Mouse (Mus musculus): Measurements from ENCODE around the gene Tecpr1. TPM values are rescaled to one million over a fixed set of nuclear protein-coding genes. Genes with fewer than 3 reads are reported as not detected.

Tecpr1 gene
- total RNA-seq (2021), result 10 to 100 TPM; 27.1 to 27.3 TPM
- long read RNA-seq, experiment 1, full-length matches to known transcripts, result 23 of 37 reads
- long read RNA-seq, experiment 1, partial matches to known transcripts, result 8 of 37 reads
- long read RNA-seq, experiment 1, other reads (novel, unspliced or antisense), result 6 of 37 reads
- long read RNA-seq, experiment 2, full-length matches to known transcripts, result 7 of 14 reads
- long read RNA-seq, experiment 2, partial matches to known transcripts, result 2 of 14 reads
- long read RNA-seq, experiment 2, other reads (novel, unspliced or antisense), result 5 of 14 reads

- peak; percentile 95 to 98 for DNase-seq
Measured at GRCm38 (mm10) chr5:144223503-144223862, at the start of gene Tecpr1. Gene Tecpr1 (minus strand): TSS chr5:144223615.

- DNase-seq, result no peak
Measured at GRCm38 (mm10) chr5:144271772-144272171, 48.4 kb upstream of the Tecpr1 start.

DNA sequence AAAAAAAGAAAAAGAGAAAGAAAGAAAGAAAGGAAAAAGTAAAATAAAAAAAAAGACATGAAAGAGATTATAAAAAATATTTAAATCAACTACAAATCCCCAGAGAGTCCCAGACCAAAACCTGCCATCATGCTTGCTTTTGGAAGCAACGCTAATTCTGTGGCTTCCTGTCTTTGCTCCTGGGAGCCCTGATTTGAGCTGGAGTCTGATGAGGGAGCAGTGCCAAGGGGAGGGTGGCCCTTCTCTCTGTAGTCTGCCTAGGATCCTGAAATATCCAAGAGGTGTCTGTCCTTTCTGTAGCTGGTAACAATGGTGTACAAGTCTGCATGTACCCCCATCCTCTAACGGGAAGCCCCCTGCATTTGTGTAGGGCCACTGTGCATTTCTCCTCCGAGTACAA, 47.7 kb upstream of the Tecpr1 start:
- DNase-seq, result peak; percentile 44 to 55

DNA sequence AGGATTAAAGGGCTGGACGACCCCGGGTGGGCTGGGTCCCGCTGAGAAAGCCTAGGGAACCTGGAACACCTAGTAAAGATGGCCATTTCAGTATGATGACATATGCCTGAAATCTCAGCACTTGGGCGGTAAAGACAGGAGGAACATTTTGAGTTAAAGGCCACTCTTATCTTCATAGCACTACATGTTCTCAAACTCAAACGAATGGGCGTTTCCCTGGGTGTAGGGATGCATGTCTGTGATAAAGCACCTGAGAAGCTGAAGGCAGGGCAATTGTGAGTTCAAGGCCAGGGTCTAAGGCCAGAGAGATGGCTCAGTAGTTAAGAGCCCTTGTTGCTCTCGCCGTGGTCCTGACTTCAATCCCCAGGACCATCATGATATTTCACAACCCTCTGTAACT, 47.0 kb upstream of the Tecpr1 start:
- DNase-seq, result no peak

GRCm38 (mm10) chr5:144269926-144270325, 46.5 kb upstream of the Tecpr1 start:
- no peak for DNase-seq

GRCm38 (mm10) chr5:144267535-144268241, 44.3 kb upstream of the Tecpr1 start:
- DNase-seq, result peak; percentile 74 to 77

GRCm38 (mm10) chr5:144263496-144263895, 40.1 kb upstream of the Tecpr1 start:
- DNase-seq, result no peak

DNA sequence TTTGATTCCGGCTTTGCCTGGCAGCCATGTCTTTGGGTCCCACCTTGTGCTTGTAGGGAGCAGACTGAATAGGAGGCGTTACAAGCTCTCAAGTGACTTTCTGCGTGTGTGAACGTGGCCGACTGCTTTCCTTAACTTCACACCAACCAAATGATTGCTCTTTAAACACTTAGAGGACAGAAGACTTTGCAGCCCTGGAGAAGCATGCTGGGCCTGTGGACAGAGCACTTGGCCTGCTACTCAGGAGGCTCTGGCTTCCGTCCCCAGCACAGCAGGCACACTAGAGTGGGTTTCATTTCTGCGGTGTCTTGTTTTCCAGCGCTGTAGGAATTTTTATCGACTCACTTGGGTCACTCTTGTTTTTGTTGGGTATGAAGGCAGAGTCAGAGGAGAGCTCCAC, 39.7 kb upstream of the Tecpr1 start:
- no peak for DNase-seq

- no peak for DNase-seq
Measured at GRCm38 (mm10) chr5:144261829-144262228, 38.4 kb upstream of the Tecpr1 start.

- DNase-seq, result no peak
Measured at GRCm38 (mm10) chr5:144261309-144261708, 37.9 kb upstream of the Tecpr1 start.

DNA sequence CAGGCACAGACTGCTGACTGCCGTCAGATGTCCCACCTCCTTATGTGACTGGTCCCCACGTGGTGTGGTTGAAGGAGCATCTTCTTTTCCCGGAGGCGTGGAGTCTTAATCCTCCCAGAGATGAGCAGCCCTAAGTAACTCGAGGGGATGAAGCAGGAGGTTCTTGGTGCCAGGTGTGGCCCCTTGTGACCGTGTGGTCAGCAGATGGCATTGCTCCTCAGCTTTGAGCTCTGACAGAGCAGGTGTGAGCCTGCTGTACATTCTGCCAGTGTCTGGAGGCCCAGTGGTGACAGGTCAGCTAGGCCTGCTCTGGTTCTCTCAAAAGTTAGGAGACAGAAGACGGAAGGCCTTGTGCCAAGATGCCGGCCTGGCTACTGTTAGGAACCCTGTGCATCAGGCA, 37.0 kb upstream of the Tecpr1 start:
- no peak for DNase-seq

DNA sequence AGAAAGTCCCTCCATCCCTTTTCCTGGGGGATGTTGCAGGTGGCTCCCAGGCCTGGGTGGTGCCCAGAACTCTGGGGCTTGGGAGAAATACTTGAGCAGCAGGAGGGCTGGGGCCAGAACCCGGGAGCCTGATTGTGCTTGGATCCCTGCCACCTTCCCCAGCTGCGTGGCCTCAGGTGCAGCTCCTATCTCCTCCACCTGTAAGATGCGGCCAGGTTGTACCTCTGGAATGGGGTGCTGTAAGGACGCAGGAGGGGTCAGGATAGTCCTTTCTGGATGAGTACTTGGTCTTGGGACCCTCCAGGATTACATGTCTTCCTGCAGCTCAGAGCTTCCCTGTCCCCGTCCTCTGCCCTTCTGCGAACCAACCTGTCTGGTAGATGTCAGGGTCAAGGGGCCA, 35.8 kb upstream of the Tecpr1 start:
- DNase-seq, result no peak

- DNase-seq, result no peak
Measured at GRCm38 (mm10) chr5:144258687-144259086, 35.3 kb upstream of the Tecpr1 start.

DNA sequence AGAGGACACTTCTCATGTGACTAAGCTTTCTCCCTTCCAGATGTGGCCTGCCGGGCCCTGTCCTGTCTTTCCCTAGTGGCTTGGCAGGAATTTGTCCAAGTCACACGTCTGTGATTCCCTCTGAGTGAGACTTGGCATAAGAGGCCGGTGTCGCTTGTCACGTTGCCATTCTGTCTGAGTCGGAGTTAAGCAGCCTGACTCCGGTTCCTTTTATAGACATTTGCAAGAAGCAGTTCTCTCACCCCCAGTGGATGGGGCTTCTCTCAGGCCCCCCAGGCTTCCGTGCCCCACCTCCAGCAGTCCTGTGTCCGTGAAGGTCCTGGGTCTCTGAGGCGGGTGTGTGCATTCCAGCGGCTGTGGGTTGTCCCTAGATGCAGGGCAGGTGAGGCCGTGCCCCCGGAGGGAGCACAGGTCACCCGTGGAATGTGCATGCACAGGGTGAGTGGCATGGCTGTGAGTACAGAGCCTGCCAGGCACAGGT, 34.8 kb upstream of the Tecpr1 start:
- DNase-seq, result peak; percentile 88 to 90

- no peak for DNase-seq
Measured at GRCm38 (mm10) chr5:144257451-144258110, 34.2 kb upstream of the Tecpr1 start.

GRCm38 (mm10) chr5:144256888-144257287, 33.5 kb upstream of the Tecpr1 start:
- no peak for DNase-seq

GRCm38 (mm10) chr5:144256541-144256870, 33.1 kb upstream of the Tecpr1 start:
- DNase-seq, result no peak

DNA sequence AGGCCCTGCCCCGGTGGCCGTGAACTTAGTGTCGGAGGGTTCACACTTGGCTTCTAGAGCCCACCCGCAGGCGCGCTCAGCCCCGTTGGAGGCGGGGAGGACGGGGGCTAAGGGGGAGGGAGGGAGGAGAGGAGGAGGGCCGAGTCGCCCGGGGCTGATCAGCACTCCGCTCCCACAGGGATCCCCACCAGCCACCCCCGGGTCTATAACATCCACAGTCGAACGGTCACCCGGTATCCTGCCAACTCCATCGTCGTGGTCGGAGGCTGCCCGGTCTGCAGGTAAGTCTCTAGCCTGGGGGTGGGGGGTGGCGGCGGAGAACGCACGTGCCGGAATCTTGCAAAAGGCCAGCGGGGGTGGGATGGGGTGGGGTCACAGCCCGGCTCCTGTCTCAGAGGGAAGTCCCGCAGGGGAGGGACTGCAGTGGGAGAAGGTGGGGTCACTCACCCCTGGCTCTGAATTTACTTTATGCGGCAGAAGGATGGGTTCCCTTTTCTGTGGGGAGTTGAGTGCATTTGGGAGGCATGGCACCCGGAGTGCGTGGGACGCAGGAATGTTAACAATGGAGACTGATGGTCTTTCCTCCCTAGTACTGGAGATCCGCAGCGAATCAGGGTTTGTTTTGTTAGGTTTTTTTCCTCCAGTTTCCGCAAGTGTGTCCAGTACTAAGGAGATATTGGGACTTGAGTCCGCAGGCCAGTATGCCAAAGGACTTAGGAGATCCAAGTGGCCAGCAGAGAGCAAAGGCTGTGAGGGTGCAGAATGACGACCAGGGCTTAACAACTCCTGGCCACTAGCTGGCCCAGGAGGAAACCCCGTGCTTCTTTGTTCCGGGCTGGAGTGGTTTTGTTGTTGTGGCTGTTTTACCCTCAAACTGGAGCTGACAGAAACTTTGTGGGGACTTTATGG, 32.5 kb upstream of the Tecpr1 start:
- DNase-seq, result peak; percentile 78 to 81

GRCm38 (mm10) chr5:144254811-144255631, 31.6 kb upstream of the Tecpr1 start:
- peak; percentile 87 to 93 for DNase-seq

DNA sequence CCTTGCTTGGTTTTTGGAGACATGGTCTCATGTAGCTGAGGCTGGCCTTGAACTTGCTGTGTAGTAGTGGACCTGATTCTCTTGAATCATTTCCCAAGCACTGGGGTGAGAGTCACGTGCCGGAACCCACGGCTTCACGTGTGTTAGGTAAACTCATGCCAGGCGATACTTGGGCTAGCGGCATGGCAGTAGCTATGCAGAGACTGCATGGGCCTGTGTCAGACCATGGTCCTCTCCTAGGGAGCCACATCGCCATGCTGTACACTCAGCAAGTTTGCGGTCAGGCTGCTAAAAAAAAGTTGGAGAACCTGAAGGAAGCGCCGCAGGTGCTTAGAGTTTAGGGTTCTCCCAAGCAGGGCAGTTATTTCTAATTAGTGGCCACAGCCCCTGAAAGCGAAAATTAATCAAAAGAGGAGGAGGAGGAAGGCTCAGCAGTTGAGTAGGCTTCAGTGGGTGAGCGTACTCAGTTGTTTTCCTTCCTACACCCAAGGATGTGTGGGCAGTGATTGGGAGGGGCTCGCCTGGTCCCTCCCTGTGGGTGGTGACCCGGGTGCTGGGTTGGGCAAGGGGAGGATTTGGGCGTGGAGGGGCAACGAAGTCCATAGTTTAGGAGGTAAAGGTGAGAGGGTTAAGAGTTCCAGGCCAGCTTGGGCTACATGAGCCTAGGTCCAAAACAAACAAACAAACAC, 30.9 kb upstream of the Tecpr1 start:
- peak; percentile 83 to 89 for DNase-seq

DNA sequence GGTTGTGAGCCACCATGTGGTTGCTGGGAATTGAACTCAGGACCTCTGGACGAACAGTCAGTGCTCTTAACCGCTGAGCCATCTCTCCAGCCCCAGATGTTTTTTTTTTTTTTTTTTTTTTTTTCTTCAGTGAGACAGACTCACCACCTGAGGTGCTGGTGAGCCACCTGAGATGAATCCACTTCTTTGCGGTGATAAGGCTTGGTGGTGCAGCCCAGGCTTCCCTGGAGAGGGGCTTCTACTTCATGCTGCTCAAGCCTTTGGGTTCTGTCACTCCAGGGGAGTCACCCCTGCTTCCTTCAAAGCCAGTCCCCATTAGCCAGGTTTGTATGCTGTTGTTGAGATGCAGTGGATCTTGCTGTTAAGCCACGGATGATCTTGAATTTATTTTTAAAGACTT, 29.8 kb upstream of the Tecpr1 start:
- DNase-seq, result no peak

All from heart, adult 18-20 months (tissue).